Mouse (Mus musculus) small intestine, adult 2 months (tissue): Measurements from ENCODE around the gene Wdcp.

ENCODE experiments used
- CTCF ChIP-seq: fragments of 200-500 bp; IDR thresholded peaks from 2 replicates; pipeline ENCODE4 v1.5.1; 2012; ENCODE audit warnings: low read depth, mild to moderate bottlenecking, control low read depth, inconsistent platforms, low read length, moderate library complexity, mixed read lengths; ENCODE audit not compliant: insufficient replicate concordance, insufficient read length; ENCODE audit errors: extremely low read depth
- POLR2A ChIP-seq: fragments of 200-500 bp; IDR thresholded peaks from 2 replicates; pipeline ENCODE4 v1.6.1; 2012; ENCODE audit warnings: low read depth, mild to moderate bottlenecking, control low read depth, inconsistent platforms, low read length, moderate library complexity

DNA sequence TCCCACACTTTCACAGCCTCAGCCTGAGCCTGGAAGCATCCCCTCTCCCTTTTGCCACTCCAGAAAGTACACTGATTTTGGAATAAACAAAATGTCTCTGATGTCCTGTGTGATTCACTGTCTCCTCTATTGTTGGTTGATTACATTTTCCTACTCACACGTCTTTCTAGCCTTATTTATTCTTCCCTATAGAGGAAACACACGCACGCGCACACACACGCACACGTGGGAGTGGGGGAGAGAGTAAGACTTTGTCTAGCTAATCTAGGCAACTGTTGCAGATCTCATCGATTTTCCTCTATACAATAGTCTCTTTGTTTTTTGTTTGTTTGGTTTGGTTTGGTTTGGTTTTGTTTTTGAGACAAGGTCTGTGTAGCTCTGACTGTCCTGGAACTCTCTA lies 65.3 kb downstream of the Wdcp start:
- no peak for TF ChIP-seq CTCF
- no peak for TF ChIP-seq POLR2A
